Mouse (Mus musculus): ENCODE data around the gene Celf1. TPM values are rescaled to one million over a fixed set of nuclear protein-coding genes. Genes with fewer than 3 reads are reported as not detected.

Celf1 gene
- polyA plus RNA-seq, 1 experiment, result 210 TPM

- WGBS, result 81% methylated on average over 1 of the region's 1 CpGs
- Histone ChIP-seq H3K4me1 (ENCODE audit: control insufficient read depth, insufficient read depth, low read length) (peaks cover 5% of the 10 kb centered on the region), H3K4me3 (ENCODE audit: insufficient read depth, low read depth, low read length) (no peak overlapping the region), H3K27ac (ENCODE audit: insufficient read depth, low read depth, low read length) (no peak overlapping the region)
- TF ChIP-seq POLR2A (IDR thresholded peaks at IDR 0.05; ENCODE audit: insufficient read depth, low read depth, low read length), result no peak
- no peak for TF ChIP-seq CTCF (IDR thresholded peaks at IDR 0.05; ENCODE audit: insufficient read depth, low read depth, low read length)
Measured at GRCm38 (mm10) chr2:90911668-90912067, 28.5 kb upstream of the Celf1 start.

GRCm38 (mm10) chr2:90913671-90914070 is 26.5 kb upstream of the Celf1 start:
- Histone ChIP-seq H3K4me3 (ENCODE audit: insufficient read depth, low read depth, low read length) (no peak overlapping the region), H3K27ac (ENCODE audit: insufficient read depth, low read depth, low read length) (no peak overlapping the region), H3K4me1 (ENCODE audit: control insufficient read depth, insufficient read depth, low read length) (peaks cover 8% of the 10 kb centered on the region)
- no peak for TF ChIP-seq CTCF (IDR thresholded peaks at IDR 0.05; ENCODE audit: insufficient read depth, low read depth, low read length)
- no peak for TF ChIP-seq POLR2A (IDR thresholded peaks at IDR 0.05; ENCODE audit: insufficient read depth, low read depth, low read length)
- 26% methylated on average over 2 of the region's 2 CpGs for WGBS

- no peak overlapping the region for H3K4me3 ChIP-seq (ENCODE audit: insufficient read depth, low read depth, low read length)
- H3K4me1 ChIP-seq (ENCODE audit: control insufficient read depth, insufficient read depth, low read length), result peaks cover 8% of the 10 kb centered on the region
- TF ChIP-seq POLR2A (IDR thresholded peaks at IDR 0.05; ENCODE audit: insufficient read depth, low read depth, low read length), result no peak
- no peak for TF ChIP-seq CTCF (IDR thresholded peaks at IDR 0.05; ENCODE audit: insufficient read depth, low read depth, low read length)
- WGBS, result 74% methylated on average over 1 of the region's 1 CpGs
- peak overlapping the region; percentile 43; the same call in 1 of the 2 replicates for H3K27ac ChIP-seq (ENCODE audit: insufficient read depth, low read depth, low read length)
Measured at GRCm38 (mm10) chr2:90915516-90915915, 24.7 kb upstream of the Celf1 start.

- peak overlapping the region; percentile 78 for H3K27ac ChIP-seq (ENCODE audit: insufficient read depth, low read depth, low read length)
- peaks cover 8% of the 10 kb centered on the region for H3K4me1 ChIP-seq (ENCODE audit: control insufficient read depth, insufficient read depth, low read length)
- H3K4me3 ChIP-seq (ENCODE audit: insufficient read depth, low read depth, low read length), result peak overlapping the region; percentile 62
- WGBS, result 9% methylated on average over 7 of the region's 7 CpGs
- no peak for TF ChIP-seq POLR2A (IDR thresholded peaks at IDR 0.05; ENCODE audit: insufficient read depth, low read depth, low read length)
- TF ChIP-seq CTCF (IDR thresholded peaks at IDR 0.05; ENCODE audit: insufficient read depth, low read depth, low read length), result no peak
Measured at GRCm38 (mm10) chr2:90916560-90917232, 23.5 kb upstream of the Celf1 start.

- no peak for TF ChIP-seq CTCF (IDR thresholded peaks at IDR 0.05; ENCODE audit: insufficient read depth, low read depth, low read length)
- peak; percentile 34; the same call in 1 of the 2 replicates for TF ChIP-seq POLR2A (IDR thresholded peaks at IDR 0.05; ENCODE audit: insufficient read depth, low read depth, low read length)
- H3K27ac ChIP-seq (ENCODE audit: insufficient read depth, low read depth, low read length), result peak overlapping the region; percentile 78
- under 1% methylated on average over 73 of the region's 73 CpGs for WGBS
- H3K4me1 ChIP-seq (ENCODE audit: control insufficient read depth, insufficient read depth, low read length), result peaks cover 8% of the 10 kb centered on the region
- peak overlapping the region; percentile 62 for H3K4me3 ChIP-seq (ENCODE audit: insufficient read depth, low read depth, low read length)
Measured at GRCm38 (mm10) chr2:90917233-90917998, 22.8 kb upstream of the Celf1 start.

- 8% methylated on average over 16 of the region's 16 CpGs for WGBS
- no peak for TF ChIP-seq CTCF (IDR thresholded peaks at IDR 0.05; ENCODE audit: insufficient read depth, low read depth, low read length)
- no peak for TF ChIP-seq POLR2A (IDR thresholded peaks at IDR 0.05; ENCODE audit: insufficient read depth, low read depth, low read length)
- peaks cover 8% of the 10 kb centered on the region for H3K4me1 ChIP-seq (ENCODE audit: control insufficient read depth, insufficient read depth, low read length)
- peak overlapping the region; percentile 62 for H3K4me3 ChIP-seq (ENCODE audit: insufficient read depth, low read depth, low read length)
- H3K27ac ChIP-seq (ENCODE audit: insufficient read depth, low read depth, low read length), result peak overlapping the region; percentile 78
Measured at GRCm38 (mm10) chr2:90917999-90918698, 22.0 kb upstream of the Celf1 start.

GRCm38 (mm10) chr2:90921178-90921577 is 19.0 kb upstream of the Celf1 start:
- WGBS, result 92% methylated on average over 1 of the region's 1 CpGs
- Histone ChIP-seq H3K27ac (ENCODE audit: insufficient read depth, low read depth, low read length) (no peak overlapping the region), H3K4me3 (ENCODE audit: insufficient read depth, low read depth, low read length) (no peak overlapping the region), H3K4me1 (ENCODE audit: control insufficient read depth, insufficient read depth, low read length) (0 out of 2 replicates have a peak, but pooled peaks cover 3% of the 10 kb centered on the region)
- TF ChIP-seq POLR2A (IDR thresholded peaks at IDR 0.05; ENCODE audit: insufficient read depth, low read depth, low read length) (no peak), CTCF (IDR thresholded peaks at IDR 0.05; ENCODE audit: insufficient read depth, low read depth, low read length) (no peak)

- 0 out of 2 replicates have a peak, but pooled peaks cover 3% of the 10 kb centered on the region for H3K4me1 ChIP-seq (ENCODE audit: control insufficient read depth, insufficient read depth, low read length)
- no peak overlapping the region for H3K4me3 ChIP-seq (ENCODE audit: insufficient read depth, low read depth, low read length)
- no peak overlapping the region for H3K27ac ChIP-seq (ENCODE audit: insufficient read depth, low read depth, low read length)
- 92% methylated on average over 2 of the region's 2 CpGs for WGBS
- TF ChIP-seq CTCF (IDR thresholded peaks at IDR 0.05; ENCODE audit: insufficient read depth, low read depth, low read length), result no peak
- no peak for TF ChIP-seq POLR2A (IDR thresholded peaks at IDR 0.05; ENCODE audit: insufficient read depth, low read depth, low read length)
Measured at GRCm38 (mm10) chr2:90922636-90923035, 17.5 kb upstream of the Celf1 start.
